Mouse (Mus musculus) heart, embryonic 16.5 days (tissue): ENCODE data around the gene Fam168a. TPM values are rescaled to one million over a fixed set of nuclear protein-coding genes. Genes with fewer than 3 reads are reported as not detected.

Experiments used
- ATAC-seq: fragments of 200-750 bp; cut with Nextera tagmentation; replicated peaks from 2 replicates; pipeline ENCODE4 v1.8.0; 2017; ENCODE audit warnings: moderate number of reproducible peaks; ENCODE audit not compliant: insufficient read depth, low FRiP score; ENCODE audit errors: extremely low read depth
- H3K27ac ChIP-seq: fragments of 300-500 bp; sonication (generic); 2 replicates; pipeline ENCODE4 v1.5.1; 2014; ENCODE audit warnings: mild to moderate bottlenecking, low read length, control low read depth, moderate library complexity
- H3K27me3 ChIP-seq: fragments of 300-500 bp; sonication (generic); 2 replicates; pipeline ENCODE4 v1.6.1; 2014; ENCODE audit warnings: low read length, mixed read lengths; ENCODE audit not compliant: control insufficient read depth, insufficient read depth
- H3K36me3 ChIP-seq: fragments of 300-500 bp; sonication (generic); 2 replicates; pipeline ENCODE4 v1.6.1; 2014; ENCODE audit not compliant: control insufficient read depth, insufficient read depth
- H3K4me1 ChIP-seq: fragments of 300-500 bp; sonication (generic); 2 replicates; pipeline ENCODE4 v1.6.1; 2014; ENCODE audit warnings: low read length, mixed read lengths; ENCODE audit not compliant: control insufficient read depth, insufficient read depth
- H3K4me2 ChIP-seq: fragments of 300-500 bp; sonication (generic); 2 replicates; pipeline ENCODE4 v1.6.1; 2014; ENCODE audit warnings: low read depth, mild to moderate bottlenecking, control low read depth, low read length
- H3K4me3 ChIP-seq: fragments of 300-500 bp; sonication (generic); 2 replicates; pipeline ENCODE4 v1.5.1; 2014; ENCODE audit warnings: mild to moderate bottlenecking, control low read depth, low read length
- H3K9ac ChIP-seq: fragments of 300-500 bp; sonication (generic); 2 replicates; pipeline ENCODE4 v1.6.1; 2014; ENCODE audit warnings: low read length, control low read depth
- H3K9me3 ChIP-seq: fragments of 300-500 bp; sonication (generic); replicated peaks from 2 replicates; pipeline ENCODE4 v1.6.1; 2016; ENCODE audit warnings: low read length; ENCODE audit not compliant: control insufficient read depth
- WGBS: fragments of 180-500 bp; shearing (Covaris S2); extraction: QIAGEN DNeasy Blood & Tissue Kit; methylation state at CpG from one replicate; pipeline ENCODE4 v1.1.7; 2014; 5-methylcytosine and 5-hydroxymethylcytosine counted together
- polyA plus RNA-seq: library from polyadenylated mRNA; unstranded; fragments of >200 nt; fragmentation: Nextera tagmentation; extraction: Ambion mirVana; gene quantifications from 2 replicates; pipeline ENCODE4 v1.2.1, GENCODE M21; 2015

Fam168a gene
- polyA plus RNA-seq, 1 experiment from 2014 or later = 25.6 TPM

GRCm38 (mm10) chr7:100869877-100870629, 163.6 kb downstream of the Fam168a start:
- Histone ChIP-seq H3K27ac (no peak overlapping the region), H3K27me3 (no peaks in the 10 kb centered on the region), H3K4me3 (no peak overlapping the region), H3K9ac (no peak overlapping the region), H3K9me3 (no peaks in the 10 kb centered on the region), H3K36me3 (peaks cover 10% of the 10 kb centered on the region), H3K4me1 (peaks cover 20% of the 10 kb centered on the region), H3K4me2 (no peak overlapping the region)
- 87% methylated on average over 8 of the region's 8 CpGs for WGBS
- ATAC-seq = no peak

DNA sequence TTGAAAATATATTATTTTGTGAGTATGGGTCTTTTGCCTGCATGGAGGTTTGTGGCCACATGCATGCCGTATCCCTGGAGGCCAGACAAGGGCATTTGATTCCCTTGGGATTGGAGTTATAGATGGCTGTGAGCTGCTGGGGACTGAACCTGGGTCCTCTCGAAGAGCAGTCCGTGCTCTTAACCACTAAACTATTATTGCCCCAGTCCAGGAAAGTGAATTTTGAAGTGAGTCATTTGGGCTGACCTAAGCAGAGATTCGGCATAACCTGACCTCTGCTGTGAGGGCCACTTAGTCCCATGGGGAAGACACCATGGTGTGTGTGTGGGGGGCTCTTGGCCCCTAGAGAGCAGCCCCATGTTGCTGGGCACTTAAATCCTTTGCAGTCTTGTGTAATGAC, 164.9 kb downstream of the Fam168a start:
- Histone ChIP-seq H3K9ac (no peak overlapping the region), H3K27ac (no peak overlapping the region), H3K9me3 (no peaks in the 10 kb centered on the region), H3K27me3 (no peaks in the 10 kb centered on the region), H3K4me2 (no peak overlapping the region), H3K36me3 (peaks cover 14% of the 10 kb centered on the region), H3K4me1 (peaks cover 25% of the 10 kb centered on the region), H3K4me3 (no peak overlapping the region)
- 88% methylated on average over 4 of the region's 4 CpGs for WGBS
- ATAC-seq = no peak

- peaks cover 26% of the 10 kb centered on the region for H3K4me1 ChIP-seq
- H3K9ac ChIP-seq = no peak overlapping the region
- no peak overlapping the region for H3K27ac ChIP-seq
- peaks cover 16% of the 10 kb centered on the region for H3K36me3 ChIP-seq
- no peak overlapping the region for H3K4me3 ChIP-seq
- no peak overlapping the region for H3K4me2 ChIP-seq
- 46% methylated on average over 5 of the region's 5 CpGs for WGBS
- no peaks in the 10 kb centered on the region for H3K9me3 ChIP-seq
- no peak for ATAC-seq
- H3K27me3 ChIP-seq = no peaks in the 10 kb centered on the region
These were observed 165.5 kb downstream of the Fam168a start for GRCm38 (mm10) chr7:100871892-100872291.

DNA sequence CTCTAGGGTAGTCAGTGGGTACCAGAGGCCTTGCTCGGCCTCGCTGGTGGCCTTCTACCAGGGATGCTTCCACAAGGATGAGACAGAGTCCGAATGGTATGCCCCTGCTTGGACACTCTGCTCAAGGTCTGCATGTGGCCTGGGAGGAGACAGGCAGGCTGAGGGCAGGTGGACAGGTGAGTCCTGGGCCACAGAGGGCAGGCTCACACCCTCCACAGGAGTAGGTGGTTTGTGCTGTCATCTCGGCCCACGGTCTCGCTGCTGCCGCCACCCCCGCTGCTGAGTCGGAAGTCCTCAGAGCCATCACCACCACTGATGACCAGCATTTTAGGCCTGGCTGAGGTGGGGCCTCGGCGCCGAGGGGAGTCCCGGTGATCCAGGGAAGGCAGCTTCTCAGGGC, 166.8 kb downstream of the Fam168a start:
- no peak overlapping the region for H3K27ac ChIP-seq
- H3K9ac ChIP-seq = no peak overlapping the region
- H3K9me3 ChIP-seq = no peaks in the 10 kb centered on the region
- peaks cover 26% of the 10 kb centered on the region for H3K36me3 ChIP-seq
- peaks cover 25% of the 10 kb centered on the region for H3K4me1 ChIP-seq
- H3K4me3 ChIP-seq = no peak overlapping the region
- 90% methylated on average over 13 of the region's 13 CpGs for WGBS
- no peak overlapping the region for H3K4me2 ChIP-seq
- no peak for ATAC-seq
- H3K27me3 ChIP-seq = no peaks in the 10 kb centered on the region

GRCm38 (mm10) chr7:100875822-100876221, 169.4 kb downstream of the Fam168a start:
- WGBS = 55% methylated on average over 1 of the region's 1 CpGs
- peak overlapping the region; percentile 78 for H3K27ac ChIP-seq
- H3K4me3 ChIP-seq = no peak overlapping the region
- H3K4me2 ChIP-seq = no peak overlapping the region
- H3K36me3 ChIP-seq = peaks cover 46% of the 10 kb centered on the region
- H3K4me1 ChIP-seq = peaks cover 13% of the 10 kb centered on the region
- no peak for ATAC-seq
- H3K9me3 ChIP-seq = no peaks in the 10 kb centered on the region
- H3K9ac ChIP-seq = no peak overlapping the region
- no peaks in the 10 kb centered on the region for H3K27me3 ChIP-seq

DNA sequence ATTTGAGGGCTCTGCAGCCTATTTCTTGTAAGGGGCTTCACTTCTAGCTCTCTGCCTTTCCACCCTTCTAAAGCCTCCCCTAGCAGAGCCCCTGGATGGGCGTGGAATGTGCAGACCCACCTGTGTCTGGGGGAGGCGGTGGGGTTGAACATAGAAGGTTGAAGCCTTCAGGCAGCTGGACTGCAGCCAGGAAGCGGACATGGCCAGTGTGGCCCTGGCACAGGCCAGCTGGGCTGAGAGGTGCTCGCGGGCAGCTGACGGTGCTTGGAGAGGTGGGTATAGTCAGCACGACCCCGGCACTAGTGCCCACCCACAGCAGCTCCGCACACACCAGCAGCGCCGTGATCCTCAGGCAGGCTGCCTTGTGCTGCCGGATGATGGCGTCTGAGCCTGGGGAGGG, 169.9 kb downstream of the Fam168a start:
- Histone ChIP-seq H3K4me1 (peaks cover 12% of the 10 kb centered on the region; the same call in 1 of the 2 replicates), H3K4me3 (no peak overlapping the region), H3K27me3 (no peaks in the 10 kb centered on the region), H3K9me3 (no peaks in the 10 kb centered on the region), H3K4me2 (no peak overlapping the region), H3K9ac (no peak overlapping the region), H3K27ac (peak overlapping the region; percentile 78), H3K36me3 (peaks cover 51% of the 10 kb centered on the region)
- ATAC-seq = no peak
- WGBS = 78% methylated on average over 13 of the region's 13 CpGs

- H3K4me2 ChIP-seq = no peak overlapping the region
- no peak overlapping the region for H3K9ac ChIP-seq
- H3K36me3 ChIP-seq = peaks cover 55% of the 10 kb centered on the region
- WGBS = 76% methylated on average over 9 of the region's 9 CpGs
- no peak overlapping the region; the same call in 1 of the 2 replicates for H3K27ac ChIP-seq
- H3K9me3 ChIP-seq = no peaks in the 10 kb centered on the region
- peaks cover 12% of the 10 kb centered on the region; the same call in 1 of the 2 replicates for H3K4me1 ChIP-seq
- ATAC-seq = no peak
- H3K4me3 ChIP-seq = no peak overlapping the region
- H3K27me3 ChIP-seq = no peaks in the 10 kb centered on the region
These were observed 170.3 kb downstream of the Fam168a start for GRCm38 (mm10) chr7:100876771-100877170.

DNA sequence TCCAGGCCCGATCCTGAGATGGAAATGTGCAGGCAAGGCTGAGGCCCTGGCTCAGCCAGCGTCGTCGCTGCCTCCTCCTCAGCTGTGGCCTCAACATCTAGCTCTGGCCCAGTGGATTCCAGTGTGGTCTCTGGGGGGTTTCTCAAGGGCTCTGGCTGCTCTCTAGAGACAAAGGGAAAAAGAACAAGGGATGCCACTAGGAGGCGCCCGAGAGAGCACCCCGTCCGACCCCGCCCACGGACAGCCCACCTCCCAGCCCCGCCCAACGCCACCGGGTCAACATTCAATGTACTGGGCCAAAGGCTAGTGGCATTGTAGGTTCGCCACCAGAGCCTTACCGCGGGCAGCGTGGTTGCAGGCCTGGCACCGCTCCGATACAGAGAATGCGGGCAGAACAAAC, 173.2 kb downstream of the Fam168a start:
- peaks cover 10% of the 10 kb centered on the region; the same call in 1 of the 2 replicates for H3K4me1 ChIP-seq
- no peaks in the 10 kb centered on the region for H3K9me3 ChIP-seq
- peaks cover 64% of the 10 kb centered on the region for H3K36me3 ChIP-seq
- no peak; the same call in 1 of the 2 replicates for ATAC-seq
- 0 out of 2 replicates have a peak overlapping the region, but pooled peaks have one; percentile 4 for H3K4me3 ChIP-seq
- WGBS = 24% methylated on average over 20 of the region's 20 CpGs
- no peak overlapping the region for H3K4me2 ChIP-seq
- H3K9ac ChIP-seq = no peak overlapping the region
- H3K27me3 ChIP-seq = no peaks in the 10 kb centered on the region
- no peak overlapping the region for H3K27ac ChIP-seq

DNA sequence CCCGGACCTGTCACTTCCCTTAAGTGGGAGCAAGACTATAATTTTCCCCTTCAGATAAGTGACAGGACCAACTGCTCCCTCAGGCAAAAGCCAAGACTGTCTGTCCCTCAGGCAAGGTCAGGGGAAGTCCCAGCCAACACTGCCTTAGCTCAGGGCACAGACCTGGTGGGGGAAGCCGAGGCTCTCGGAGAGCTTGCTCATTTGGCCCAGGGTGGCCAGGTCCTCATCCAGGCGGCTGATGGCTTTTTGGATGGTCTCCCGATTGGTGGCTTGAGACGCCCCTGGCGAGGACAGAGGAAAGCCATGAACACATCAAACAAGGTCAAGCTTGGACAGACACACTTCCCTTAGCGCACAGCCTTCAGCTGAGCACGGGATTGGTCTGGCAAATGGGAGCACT, 175.1 kb downstream of the Fam168a start:
- Histone ChIP-seq H3K4me1 (0 out of 2 replicates have a peak, but pooled peaks cover 5% of the 10 kb centered on the region), H3K4me2 (no peak overlapping the region), H3K9me3 (no peaks in the 10 kb centered on the region), H3K4me3 (no peak overlapping the region), H3K36me3 (peaks cover 63% of the 10 kb centered on the region), H3K9ac (no peak overlapping the region), H3K27me3 (no peaks in the 10 kb centered on the region), H3K27ac (no peak overlapping the region)
- 79% methylated on average over 9 of the region's 9 CpGs for WGBS
- no peak for ATAC-seq
